In the genomic region with DNA sequence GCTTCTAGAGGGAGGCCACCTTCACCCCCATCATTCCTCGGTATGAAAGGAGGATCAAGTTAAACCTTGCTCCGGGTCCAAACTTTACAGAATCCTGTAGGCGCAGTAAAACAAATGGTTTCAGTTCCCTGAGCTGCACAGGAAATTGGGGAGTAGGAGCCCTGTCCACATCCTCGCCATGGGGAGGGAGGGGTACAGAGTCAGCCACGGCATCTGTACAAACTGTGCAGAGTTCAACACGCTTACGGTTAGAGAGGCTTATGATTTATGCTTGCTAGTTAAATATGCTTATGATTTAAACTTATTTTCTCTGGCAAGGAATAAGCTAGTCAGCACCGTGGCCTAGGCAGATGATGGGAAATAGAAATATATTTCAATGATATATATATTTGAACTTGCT, we compare ENCODE assay signal across 16 mouse cellular contexts. TPM values are rescaled to one million over a fixed set of nuclear protein-coding genes. Genes with fewer than 3 reads are reported as not detected.
DNase-seq lines count a peak whose midpoint lies in the region; ATAC-seq and TF ChIP-seq lines count a peak whose summit lies in the region.
"Had no signal": no experiment of that assay in that cellular context is flagged by ENCODE, and none has a peak within 500 bp of the region (broad histone marks: within the 10 kb centered on the region; RNA-seq: fewer than 3 reads in every experiment).

No protein-coding gene starts in this region.

- no peak overlapping the region for H3K4me3 ChIP-seq in liver, embryonic 12.5 days
- no peak overlapping the region for H3K4me3 ChIP-seq in limb, embryonic 14.5 days (replicated peaks; ENCODE audit: low read length)
- H3K4me3 ChIP-seq: megakaryocyte, embryonic 14.5 days had no signal

- H3K36me3 ChIP-seq in liver, embryonic 12.5 days: no peaks in the 10 kb centered on the region
- H3K36me3 ChIP-seq in limb, embryonic 14.5 days (ENCODE audit: control insufficient read depth, insufficient read depth, low read length): peaks cover 5% of the 10 kb centered on the region; the same call in 1 of the 2 replicates
- H3K36me3 ChIP-seq: G1E had no signal

- DNase-seq in liver (peak; percentile 23), adipocyte (ENCODE audit: low spot score) (no peak)
- peak; percentile 58 for DNase-seq in forelimb bud, embryonic 11.5 days (ENCODE audit: low read depth, low spot score)
- DNase-seq in kidney, postnatal 10 days: peak; percentile 64
- peak; percentile 65 for DNase-seq in limb, embryonic 14.5 days (ENCODE audit: low spot score)
- DNase-seq in right cerebral cortex, postnatal 36 days (ENCODE audit: low spot score in 2 of 2): no peak
- no peak for DNase-seq in adrenal gland, adult 2 months
- DNase-seq: adrenal gland, adult 8-10 months; cerebellum, adult 2 months; layer of hippocampus, adult 9-11 months; lung, adult 2 months; thymus, postnatal 25 days had no signal

- H3K9ac ChIP-seq in liver, embryonic 12.5 days: no peak overlapping the region
- H3K9ac ChIP-seq in limb, embryonic 14.5 days (ENCODE audit: low read depth, low read length, severe bottlenecking): no peak overlapping the region

- no peak overlapping the region for H3K4me2 ChIP-seq in liver, embryonic 12.5 days
- no peak overlapping the region; the same call in 1 of the 2 replicates for H3K4me2 ChIP-seq in limb, embryonic 14.5 days (replicated peaks; ENCODE audit: low read depth, low read length, severe bottlenecking)

- H3K4me1 ChIP-seq in liver, embryonic 12.5 days: no peaks in the 10 kb centered on the region
- peaks cover 42% of the 10 kb centered on the region for H3K4me1 ChIP-seq in limb, embryonic 14.5 days (ENCODE audit: control insufficient read depth, insufficient read depth, low read length)

- H3K27ac ChIP-seq in liver, embryonic 12.5 days: no peak overlapping the region
- no peak overlapping the region; the same call in 1 of the 2 replicates for H3K27ac ChIP-seq in limb, embryonic 14.5 days (replicated peaks; ENCODE audit: low read depth, low read length)

- 61% methylated on average over 8 of the region's 8 CpGs for WGBS in liver, embryonic 12.5 days (ENCODE audit: insufficient replicate concordance)
- WGBS in limb, embryonic 14.5 days: 9% methylated on average over 8 of the region's 8 CpGs

- TF ChIP-seq POLR2A in limb, embryonic 14.5 days (IDR thresholded peaks at IDR 0.05; ENCODE audit: borderline replicate concordance, extremely low read depth, insufficient read depth, insufficient read length): no peak

- ATAC-seq in liver, embryonic 12.5 days: no peak
- ATAC-seq in limb, embryonic 14.5 days (ENCODE audit: low FRiP score, low read depth): peak; percentile 59; the same call in 1 of the 2 replicates
- ATAC-seq: inflammation-experienced regulatory T-cells, adult 6 months had no signal

- H3K9me3 ChIP-seq in liver, embryonic 12.5 days (replicated peaks): no peaks in the 10 kb centered on the region
- H3K9me3 ChIP-seq in limb, embryonic 14.5 days (ENCODE audit: control insufficient read depth, low read length): no peaks in the 10 kb centered on the region
- H3K9me3 ChIP-seq: megakaryocyte, embryonic 14.5 days had no signal

- H3K27me3 ChIP-seq in liver, embryonic 12.5 days (replicated peaks): no peaks in the 10 kb centered on the region
- H3K27me3 ChIP-seq in limb, embryonic 14.5 days (ENCODE audit: control insufficient read depth, insufficient read depth, low read length): no peaks in the 10 kb centered on the region

RNA-seq across cellular contexts. Expression of gene Eif4e3, which starts 47.1 kb away (rescaled TPM):
- polyA plus RNA-seq in liver, embryonic 12.5 days (2016; fragmentation: Nextera tagmentation; extraction: Ambion mirVana): 2.3 and 2.4 TPM in 2 replicates
- polyA plus RNA-seq in limb, embryonic 14.5 days (2012; rRNA removed): 17.4 and 19.8 TPM in 2 replicates
- polyA plus RNA-seq in limb, embryonic 14.5 days (2014; fragmentation: Nextera tagmentation; extraction: Ambion mirVana): 14.6 and 17.7 TPM in 2 replicates
- total RNA-seq in adrenal gland, adult 2 months (2021): 10 to 100 TPM; 30.2 to 32.6 TPM
- polyA plus RNA-seq in adrenal gland, adult 2 months (2012; rRNA removed): 5.4 and 6.9 TPM in 2 replicates
- total RNA-seq: G1E had no signal
- polyA plus RNA-seq: G1E had no signal

RNA-seq across cellular contexts. Expression of gene Gm20696, which starts 47.1 kb away (rescaled TPM):
- 1.4 and 3.0 TPM in 2 replicates for polyA plus RNA-seq in liver, embryonic 12.5 days (2016; fragmentation: Nextera tagmentation; extraction: Ambion mirVana)
- 1.4 and 2.0 TPM in 2 replicates for polyA plus RNA-seq in limb, embryonic 14.5 days (2012; rRNA removed)
- 5.9 and 6.4 TPM in 2 replicates for polyA plus RNA-seq in limb, embryonic 14.5 days (2014; fragmentation: Nextera tagmentation; extraction: Ambion mirVana)
- total RNA-seq in adrenal gland, adult 2 months (2021): 1 to 10 TPM; 2.3 to 3.0 TPM
- polyA plus RNA-seq in adrenal gland, adult 2 months (2012; rRNA removed): 1.8 and 1.9 TPM in 2 replicates
- polyA plus RNA-seq: G1E had no signal

Comparison
In these comparisons a context has a peak if more than half of its experiments do, and no peak if none do; other contexts are left out.
1. DNase-seq: peak in liver (single experiment), forelimb bud, embryonic 11.5 days (single experiment), kidney, postnatal 10 days (single experiment) and limb, embryonic 14.5 days (single experiment); none in right cerebral cortex, postnatal 36 days (0 of 2), adrenal gland, adult 2 months (single experiment) and adipocyte (single experiment).